In the genomic region with DNA sequence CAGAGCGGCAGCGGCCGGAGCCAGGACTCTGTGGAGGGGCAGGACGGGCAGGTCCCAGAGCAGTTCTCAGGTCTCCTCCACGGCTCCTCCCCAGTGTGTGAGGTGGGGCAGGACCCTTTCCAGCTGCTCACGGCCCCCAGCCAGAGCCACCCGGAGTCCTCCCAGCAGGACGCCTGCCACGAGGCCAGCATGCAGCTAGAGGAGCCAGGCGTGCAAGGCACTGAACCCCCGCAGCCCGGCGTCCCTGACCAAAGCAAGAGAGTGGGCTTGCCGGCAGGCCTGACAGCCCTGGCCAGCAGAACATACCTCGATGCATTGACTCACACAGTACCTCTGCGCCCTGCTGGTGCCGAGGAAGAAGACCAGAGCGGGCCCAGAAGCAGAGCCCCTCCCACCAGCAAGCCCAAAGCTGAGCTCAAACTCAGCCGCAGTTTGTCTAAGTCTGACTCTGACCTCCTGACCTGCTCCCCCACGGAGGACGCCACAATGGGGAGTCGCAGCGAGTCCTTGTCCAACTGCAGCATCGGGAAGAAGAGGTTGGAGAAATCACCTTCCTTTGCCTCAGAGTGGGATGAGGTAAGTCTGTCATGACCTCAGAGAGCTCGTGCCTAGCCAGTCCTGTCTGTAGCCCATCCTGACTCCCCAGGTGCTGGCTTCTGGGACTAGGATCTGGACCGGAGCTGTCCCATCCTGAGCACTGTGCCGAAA, we compare ENCODE assay signal across 8 mouse cellular contexts.
DNase-seq lines count a peak whose midpoint lies in the region; ATAC-seq lines count a peak whose summit lies in the region.

No protein-coding gene starts in this region.

- DNase-seq in urinary bladder, postnatal 14 days (ENCODE audit: low spot score), result peak; percentile 44
- DNase-seq in urinary bladder, postnatal 36 days (ENCODE audit: low spot score in 2 of 2), result no peak
- no peak for DNase-seq in layer of hippocampus, adult 18-20 months (ENCODE audit: low spot score in 2 of 2)
- DNase-seq in cerebellum, postnatal 4 days (ENCODE audit: low spot score in 2 of 2), result no peak

- peak overlapping the region; percentile 50 for H3K9ac ChIP-seq in kidney, embryonic 14.5 days (ENCODE audit: low read depth, low read length)
- peak overlapping the region; percentile 72 for H3K9ac ChIP-seq in stomach, embryonic 16.5 days (ENCODE audit: low read length)

- peaks cover 9% of the 10 kb centered on the region; the same call in 1 of the 2 replicates for H3K36me3 ChIP-seq in kidney, embryonic 14.5 days (ENCODE audit: control insufficient read depth, insufficient read depth, low read length)
- peaks cover 19% of the 10 kb centered on the region; the same call in 1 of the 2 replicates for H3K36me3 ChIP-seq in macrophage (ENCODE audit: inconsistent target)
- H3K36me3 ChIP-seq in stomach, embryonic 16.5 days (ENCODE audit: control insufficient read depth, insufficient read depth, low read length), result no peaks in the 10 kb centered on the region

- ATAC-seq in granulocyte monocyte progenitor cell, adult 5-6 weeks (replicated peaks; ENCODE audit: poor library complexity, severe bottlenecking), result 0 out of 2 replicates have a peak, but pooled peaks have one; percentile 10
- ATAC-seq in kidney, embryonic 14.5 days (ENCODE audit: low FRiP score, low TSS enrichment), result peak; percentile 65
- peak; percentile 55; the same call in 1 of the 2 replicates for ATAC-seq in stomach, embryonic 16.5 days (ENCODE audit: insufficient read depth, low FRiP score)

- no peaks in the 10 kb centered on the region for H3K27me3 ChIP-seq in kidney, embryonic 14.5 days (ENCODE audit: control insufficient read depth, insufficient read depth, low read length)
- no peaks in the 10 kb centered on the region for H3K27me3 ChIP-seq in stomach, embryonic 16.5 days (ENCODE audit: control insufficient read depth, insufficient read depth, low read length)

- H3K9me3 ChIP-seq in kidney, embryonic 14.5 days (ENCODE audit: control insufficient read depth, low read length), result no peaks in the 10 kb centered on the region
- no peaks in the 10 kb centered on the region for H3K9me3 ChIP-seq in stomach, embryonic 16.5 days (replicated peaks; ENCODE audit: control insufficient read depth, low read length)

- peak overlapping the region; percentile 68 for H3K27ac ChIP-seq in kidney, embryonic 14.5 days (ENCODE audit: low read depth, low read length)
- peak overlapping the region; percentile 85 for H3K27ac ChIP-seq in macrophage
- H3K27ac ChIP-seq in stomach, embryonic 16.5 days (ENCODE audit: low read length), result peak overlapping the region; percentile 94

- H3K4me3 ChIP-seq in kidney, embryonic 14.5 days (ENCODE audit: low read length), result peak overlapping the region; percentile 9; the same call in 1 of the 2 replicates
- peak overlapping the region; percentile 26 for H3K4me3 ChIP-seq in macrophage (ENCODE audit: inconsistent target)
- peak overlapping the region; percentile 42 for H3K4me3 ChIP-seq in stomach, embryonic 16.5 days (replicated peaks; ENCODE audit: low read length)

- 18% methylated on average over 27 of the region's 27 CpGs for WGBS in kidney, embryonic 14.5 days
- WGBS in macrophage (ENCODE audit: missing documents), result 23% methylated on average over 27 of the region's 27 CpGs
- WGBS in stomach, embryonic 16.5 days, result 14% methylated on average over 27 of the region's 27 CpGs

- peaks cover 35% of the 10 kb centered on the region for H3K4me1 ChIP-seq in kidney, embryonic 14.5 days (ENCODE audit: control insufficient read depth, insufficient read depth, low read length)
- H3K4me1 ChIP-seq in stomach, embryonic 16.5 days (ENCODE audit: control insufficient read depth, insufficient read depth, low read length), result peaks cover 65% of the 10 kb centered on the region

- peak overlapping the region; percentile 39 for H3K4me2 ChIP-seq in kidney, embryonic 14.5 days (replicated peaks; ENCODE audit: low read depth, low read length)
- peak overlapping the region; percentile 55 for H3K4me2 ChIP-seq in stomach, embryonic 16.5 days (ENCODE audit: low read depth, low read length)

- H3K79me2 ChIP-seq in macrophage (ENCODE audit: inconsistent target), result peaks cover 33% of the 10 kb centered on the region; the same call in 1 of the 2 replicates

Comparison
In these comparisons a context has a peak if more than half of its experiments do, and no peak if none do; other contexts are left out.
1. ATAC-seq: peak in every context shown above with its lines; median percentile 65 in kidney, embryonic 14.5 days; 55 in stomach, embryonic 16.5 days; 10 in granulocyte monocyte progenitor cell, adult 5-6 weeks.